Mouse (Mus musculus) heart, adult 2 months (tissue): ENCODE measurements around the gene Rtp1.

Source experiments
- CTCF ChIP-seq: fragments of 200-600 bp; IDR thresholded peaks from 2 replicates; pipeline ENCODE4 v1.8.1; 2022; ENCODE audit warnings: antibody characterized with exemption, mild to moderate bottlenecking, moderate library complexity
- POLR2A ChIP-seq: fragments of 200-500 bp; IDR thresholded peaks from 2 replicates; pipeline ENCODE4 v1.6.1; 2011; ENCODE audit warnings: mild to moderate bottlenecking, low read depth, low read length, control low read depth; ENCODE audit not compliant: insufficient read depth

DNA sequence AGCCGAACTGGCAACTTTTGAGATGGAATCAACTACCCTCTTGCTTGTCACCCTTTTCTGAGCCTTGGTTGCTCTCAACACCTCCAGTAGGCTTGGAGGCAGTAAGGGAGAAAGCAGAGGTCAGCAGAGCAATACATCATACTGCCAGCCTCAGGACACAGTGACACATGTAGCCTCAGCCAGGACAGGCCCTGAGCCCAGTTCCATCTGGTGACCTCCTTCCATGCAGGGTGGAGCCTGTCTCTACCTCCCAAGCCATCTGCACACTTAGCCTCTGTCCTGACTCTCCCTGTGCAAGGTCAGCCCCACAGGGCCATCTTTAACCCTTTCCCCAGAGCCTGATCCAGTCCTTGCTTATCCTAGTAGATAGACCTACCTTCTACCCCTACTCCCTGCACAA is 1.2 kb upstream of the Rtp1 start:
- TF ChIP-seq POLR2A (no peak), CTCF (no peak)
